Mouse (Mus musculus) left cerebral cortex, adult 18-20 months (tissue): ENCODE results near the gene Il21r. TPM values are rescaled to one million over a fixed set of nuclear protein-coding genes. Genes with fewer than 3 reads are reported as not detected.

Experiments used
- DNase-seq, 2 experiments: peaks; one replicate each; pipeline ENCODE4 v3.0.0; 2021 to 2022; ENCODE audit warnings: low spot score in 2 of 2, mixed read lengths in 1 of 2
- total RNA-seq, 2 experiments: library from RNA; stranded (reverse); gene quantifications; 2 replicates each; pipeline ENCODE4 v1.2.3; 2021

The Il21r gene
- total RNA-seq, 2 experiments from 2014 or later, result 1.2 to 1.5 TPM

GRCm38 (mm10) chr7:125637220-125638140, 34.3 kb downstream of the Il21r start:
- DNase-seq, result no peak

- DNase-seq, result no peak
These were observed 35.1 kb downstream of the Il21r start for GRCm38 (mm10) chr7:125638376-125638775.

GRCm38 (mm10) chr7:125638870-125639386, 35.7 kb downstream of the Il21r start:
- peak; percentile 75 to 82 for DNase-seq

GRCm38 (mm10) chr7:125643880-125644279, 40.7 kb downstream of the Il21r start:
- DNase-seq, result no peak

GRCm38 (mm10) chr7:125645413-125645812, 42.2 kb downstream of the Il21r start:
- no peak for DNase-seq

GRCm38 (mm10) chr7:125649013-125649412, 45.8 kb downstream of the Il21r start:
- DNase-seq, result no peak

GRCm38 (mm10) chr7:125657511-125657910, 54.3 kb downstream of the Il21r start:
- no peak for DNase-seq

- DNase-seq, result no peak
These were observed 60.4 kb downstream of the Il21r start for GRCm38 (mm10) chr7:125663654-125664053.

GRCm38 (mm10) chr7:125670865-125671264, 67.6 kb downstream of the Il21r start:
- no peak for DNase-seq

- no peak for DNase-seq
These were observed 68.2 kb downstream of the Il21r start for GRCm38 (mm10) chr7:125671396-125671795.

- DNase-seq, result peak; percentile 40 to 66
These were observed 71.7 kb downstream of the Il21r start for GRCm38 (mm10) chr7:125674916-125675315.

GRCm38 (mm10) chr7:125678756-125679155, 75.5 kb downstream of the Il21r start:
- no peak for DNase-seq

GRCm38 (mm10) chr7:125679936-125680335, 76.7 kb downstream of the Il21r start:
- DNase-seq, result no peak

Other genes with a start within 250 kb of the Il21r start
- gene Kdm8, start 158.8 kb upstream of the Il21r start, total RNA-seq, result 1 to 10 TPM; 4.5 TPM
- 10 to 100 TPM; 12.1 to 13.4 TPM for gene Nsmce1, start 111.8 kb upstream of the Il21r start, total RNA-seq
- gene Il4ra, start 51.3 kb upstream of the Il21r start, total RNA-seq, result 1 to 10 TPM; 9.0 to 9.2 TPM
- 100 to 1,000 TPM in 1 of 2 experiments, 10 to 100 TPM in 1; 97.5 to 101 TPM for gene Gtf3c1, start 104.4 kb downstream of the Il21r start, total RNA-seq
- gene D430042O09Rik, start 104.5 kb downstream of the Il21r start, total RNA-seq, result 10 to 100 TPM; 29.2 to 35.2 TPM